Mouse (Mus musculus): ENCODE data around the gene Ift80. TPM values are rescaled to one million over a fixed set of nuclear protein-coding genes. Genes with fewer than 3 reads are reported as not detected.

Gene Ift80
- total and polyA plus RNA-seq, 3 experiments: 10.8 to 13.8 (median 11.5) TPM

GRCm38 (mm10) chr3:68949381-68949780 is 55.0 kb downstream of the Ift80 start:
- no peaks in the 10 kb centered on the region for H3K27me3 ChIP-seq (replicated peaks)
- H3K36me3 ChIP-seq (replicated peaks in 1 of 2; ENCODE audit: control insufficient read depth in 1 of 2, insufficient read depth in 1 of 2, low read length in 1 of 2): peaks cover 6 to 24% of the 10 kb centered on the region in 2 experiments
- no peak overlapping the region for H3K4me2 ChIP-seq (ENCODE audit: insufficient read depth, low read depth, poor library complexity, severe bottlenecking)
- dilution Hi-C loops (cut with MboI; ENCODE audit: extremely low pct_ligation_motif_present, extremely low pct_unique_long_range_greater_than_20kb, low sequenced_read_pairs): no loop called here
- no peaks in the 10 kb centered on the region for H3K9me3 ChIP-seq (replicated peaks; ENCODE audit: low read length)
- in situ Hi-C loops (cut with MboI; ENCODE audit: low pct_ligation_motif_present, low pct_unique_long_range_greater_than_20kb, low sequenced_read_pairs): no loop called here
- 0 out of 4 replicates have a peak, but pooled peaks cover 0 to 3% of the 10 kb centered on the region in 2 experiments for H3K4me1 ChIP-seq (ENCODE audit: control insufficient read depth in 1 of 2, insufficient read depth in 2 of 2)
- no peak overlapping the region for H3K27ac ChIP-seq (ENCODE audit: insufficient read depth, low read depth)
- no peak overlapping the region for H3K4me3 ChIP-seq (replicated peaks in 1 of 3; ENCODE audit: low read depth in 2 of 3, low read length in 2 of 3, poor library complexity in 1 of 3)
- no peak for DNase-seq (ENCODE audit: extremely low read depth)
- H3K9ac ChIP-seq (ENCODE audit: insufficient read depth, low read depth): no peak overlapping the region
- TF ChIP-seq SIN3A (IDR thresholded peaks at IDR 0.05; ENCODE audit: low read length): no peak
- TF ChIP-seq SMC3 (IDR thresholded peaks at IDR 0.05; ENCODE audit: low read depth, low read length): no peak
- no peaks in the 10 kb centered on the region for H3K79me2 ChIP-seq (replicated peaks; ENCODE audit: control insufficient read depth, extremely low read depth, insufficient read depth, poor library complexity, severe bottlenecking)

DNA sequence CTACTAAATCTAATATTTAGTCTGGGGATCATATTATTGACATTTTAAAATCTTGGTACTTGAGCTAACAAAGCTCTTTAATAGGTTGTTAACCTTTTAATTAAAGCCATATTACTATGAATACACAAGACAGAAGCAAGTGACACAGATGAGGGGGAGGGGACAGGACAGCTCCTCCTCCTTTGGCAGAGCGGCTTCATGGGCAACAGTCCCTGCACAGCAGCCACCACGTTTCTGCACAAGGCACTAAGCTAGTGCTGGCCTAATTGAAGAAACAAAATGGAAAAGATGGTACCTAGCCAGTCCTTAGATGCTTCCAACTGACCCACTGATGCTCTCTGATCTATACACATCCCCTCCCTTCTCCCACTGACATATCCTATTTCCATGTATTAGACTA is 55.5 kb downstream of the Ift80 start:
- H3K4me3 ChIP-seq (replicated peaks in 1 of 3; ENCODE audit: low read depth in 2 of 3, low read length in 2 of 3, poor library complexity in 1 of 3): no peak overlapping the region
- DNase-seq (ENCODE audit: extremely low read depth): no peak
- TF ChIP-seq SIN3A (IDR thresholded peaks at IDR 0.05; ENCODE audit: low read length) (no peak), CTCF (conservative IDR thresholded peaks at IDR 0.05 in 1 of 2, IDR thresholded peaks at IDR 0.05 in 1 of 2; ENCODE audit: low read depth in 2 of 2, low read length in 2 of 2) (no peak), RAD21 (IDR thresholded peaks at IDR 0.05; ENCODE audit: low read depth, low read length) (no peak), RCOR1 (conservative IDR thresholded peaks at IDR 0.05; ENCODE audit: low read depth, low read length) (no peak), MYC (IDR thresholded peaks at IDR 0.05; ENCODE audit: low read depth, low read length) (no peak), BHLHE40 (IDR thresholded peaks at IDR 0.05; ENCODE audit: low read depth, low read length) (no peak), MEF2A (IDR thresholded peaks at IDR 0.05; ENCODE audit: borderline replicate concordance, low read depth, low read length) (no peak), HCFC1 (IDR thresholded peaks at IDR 0.05; ENCODE audit: low read depth, low read length) (no peak), NELFE (IDR thresholded peaks at IDR 0.05; ENCODE audit: low read depth, low read length) (no peak), ZNF384 (IDR thresholded peaks at IDR 0.05; ENCODE audit: low read depth, low read length) (no peak), E2F4 (IDR thresholded peaks at IDR 0.05; ENCODE audit: insufficient replicate concordance, low read depth, low read length) (no peak), GABPA (IDR thresholded peaks at IDR 0.05; ENCODE audit: insufficient replicate concordance, low read depth, low read length) (no peak), POLR2A (IDR thresholded peaks at IDR 0.05; ENCODE audit: low read depth, low read length) (no peak)
- no peak overlapping the region for H3K9ac ChIP-seq (ENCODE audit: insufficient read depth, low read depth)
- peaks cover 6 to 26% of the 10 kb centered on the region in 2 experiments for H3K36me3 ChIP-seq (replicated peaks in 1 of 2; ENCODE audit: control insufficient read depth in 1 of 2, insufficient read depth in 1 of 2, low read length in 1 of 2)
- no peak overlapping the region for H3K4me2 ChIP-seq (ENCODE audit: insufficient read depth, low read depth, poor library complexity, severe bottlenecking)
- no peaks in the 10 kb centered on the region for H3K9me3 ChIP-seq (replicated peaks; ENCODE audit: low read length)
- 0 out of 4 replicates have a peak, but pooled peaks cover 0 to 3% of the 10 kb centered on the region in 2 experiments for H3K4me1 ChIP-seq (ENCODE audit: control insufficient read depth in 1 of 2, insufficient read depth in 2 of 2)
- H3K79me2 ChIP-seq (replicated peaks; ENCODE audit: control insufficient read depth, extremely low read depth, insufficient read depth, poor library complexity, severe bottlenecking): no peaks in the 10 kb centered on the region
- dilution Hi-C loops (cut with MboI; ENCODE audit: extremely low pct_ligation_motif_present, extremely low pct_unique_long_range_greater_than_20kb, low sequenced_read_pairs): no loop called here
- no peaks in the 10 kb centered on the region for H3K27me3 ChIP-seq (replicated peaks)
- no peak overlapping the region for H3K27ac ChIP-seq (ENCODE audit: insufficient read depth, low read depth)
- in situ Hi-C loops (cut with MboI; ENCODE audit: low pct_ligation_motif_present, low pct_unique_long_range_greater_than_20kb, low sequenced_read_pairs): no loop called here

GRCm38 (mm10) chr3:68941867-68942266 is 62.5 kb downstream of the Ift80 start:
- TF ChIP-seq MAX (IDR thresholded peaks at IDR 0.05; ENCODE audit: low read length) (no peak), KAT2A (IDR thresholded peaks at IDR 0.05; ENCODE audit: insufficient replicate concordance, low read length) (no peak), USF1 (IDR thresholded peaks at IDR 0.05; ENCODE audit: low read depth, low read length) (no peak), UBTF (IDR thresholded peaks at IDR 0.05; ENCODE audit: low read depth, low read length) (no peak), ELF1 (IDR thresholded peaks at IDR 0.05; ENCODE audit: low read depth, low read length) (no peak), ETS1 (conservative IDR thresholded peaks at IDR 0.05; ENCODE audit: low read depth, low read length) (no peak), BHLHE40 (IDR thresholded peaks at IDR 0.05; ENCODE audit: low read depth, low read length) (no peak), MEF2A (IDR thresholded peaks at IDR 0.05; ENCODE audit: borderline replicate concordance, low read depth, low read length) (no peak), IRF4 (IDR thresholded peaks at IDR 0.05; ENCODE audit: low read depth, low read length) (no peak), ZC3H11A (IDR thresholded peaks at IDR 0.05; ENCODE audit: low read depth, low read length) (no peak), NRF1 (IDR thresholded peaks at IDR 0.05; ENCODE audit: low read depth, low read length) (no peak)
- no peak for DNase-seq (ENCODE audit: extremely low read depth)
- Histone ChIP-seq H3K4me2 (ENCODE audit: insufficient read depth, low read depth, poor library complexity, severe bottlenecking) (no peak overlapping the region), H3K9me3 (replicated peaks; ENCODE audit: low read length) (no peaks in the 10 kb centered on the region), H3K4me1 (ENCODE audit: control insufficient read depth in 1 of 2, insufficient read depth in 2 of 2) (peaks cover 12 to 17% of the 10 kb centered on the region in 2 experiments; a peak in 3 of 4 replicates), H3K27me3 (replicated peaks) (no peaks in the 10 kb centered on the region), H3K27ac (ENCODE audit: insufficient read depth, low read depth) (no peak overlapping the region), H3K79me2 (replicated peaks; ENCODE audit: control insufficient read depth, extremely low read depth, insufficient read depth, poor library complexity, severe bottlenecking) (no peaks in the 10 kb centered on the region), H3K36me3 (replicated peaks in 1 of 2; ENCODE audit: control insufficient read depth in 1 of 2, insufficient read depth in 1 of 2, low read length in 1 of 2) (peaks cover 3 to 29% of the 10 kb centered on the region in 2 experiments), H3K9ac (ENCODE audit: insufficient read depth, low read depth) (no peak overlapping the region), H3K4me3 (replicated peaks in 1 of 3; ENCODE audit: low read depth in 2 of 3, low read length in 2 of 3, poor library complexity in 1 of 3) (no peak overlapping the region)
- in situ Hi-C loops (cut with MboI; ENCODE audit: low pct_ligation_motif_present, low pct_unique_long_range_greater_than_20kb, low sequenced_read_pairs) (no loop called here), dilution Hi-C loops (cut with MboI; ENCODE audit: extremely low pct_ligation_motif_present, extremely low pct_unique_long_range_greater_than_20kb, low sequenced_read_pairs) (no loop called here)
